27 mouse cellular contexts compared by ENCODE assay signal in genomic region chr11:120444106-120444505, GRCm38 (mm10). TPM values are rescaled to one million over a fixed set of nuclear protein-coding genes. Genes with fewer than 3 reads are reported as not detected.
"Had no signal": no experiment of that assay in that cellular context is flagged by ENCODE, and none has a peak within 500 bp of the region (broad histone marks: within the 10 kb centered on the region; RNA-seq: fewer than 3 reads in every experiment).

No protein-coding gene starts in this region.

- H3K27me3 ChIP-seq: limb, embryonic 15.5 days; liver, embryonic 13.5 days; midbrain, embryonic 12.5 days; midbrain, embryonic 15.5 days; neural tube, embryonic 15.5 days had no signal

- DNase-seq: kidney, adult 18-20 months; kidney, adult 9 months; kidney, postnatal 14 days; kidney, postnatal 4 days; left cerebral cortex, postnatal 4 days; liver, embryonic 13.5 days; lung, adult 2 months; lung, postnatal 14 days; lung, postnatal 4 days; right cerebral cortex, adult 18-20 months; right cerebral cortex, postnatal 14 days; right cerebral cortex, postnatal 4 days; thymus, adult 2 months; thymus, postnatal 14 days; thymus, postnatal 4 days had no signal

- H3K27ac ChIP-seq: limb, embryonic 15.5 days; liver, embryonic 13.5 days; midbrain, embryonic 12.5 days; midbrain, embryonic 15.5 days; neural tube, embryonic 12.5 days; neural tube, embryonic 15.5 days; stomach, postnatal 0 days had no signal

- H3K36me3 ChIP-seq: limb, embryonic 15.5 days; liver, embryonic 13.5 days; midbrain, embryonic 12.5 days; midbrain, embryonic 15.5 days; neural tube, embryonic 12.5 days; neural tube, embryonic 15.5 days had no signal

- H3K9me3 ChIP-seq: limb, embryonic 15.5 days; liver, embryonic 13.5 days; midbrain, embryonic 12.5 days; midbrain, embryonic 15.5 days; neural tube, embryonic 12.5 days; neural tube, embryonic 15.5 days had no signal

- H3K4me2 ChIP-seq: limb, embryonic 15.5 days; liver, embryonic 13.5 days; midbrain, embryonic 12.5 days; midbrain, embryonic 15.5 days; neural tube, embryonic 12.5 days; neural tube, embryonic 15.5 days had no signal

- H3K4me3 ChIP-seq: limb, embryonic 15.5 days; liver, embryonic 13.5 days; midbrain, embryonic 12.5 days; midbrain, embryonic 15.5 days; neural tube, embryonic 12.5 days; neural tube, embryonic 15.5 days had no signal

- H3K9ac ChIP-seq: limb, embryonic 15.5 days; liver, embryonic 13.5 days; midbrain, embryonic 12.5 days; midbrain, embryonic 15.5 days; neural tube, embryonic 12.5 days; neural tube, embryonic 15.5 days had no signal

- H3K4me1 ChIP-seq: limb, embryonic 15.5 days; midbrain, embryonic 12.5 days; midbrain, embryonic 15.5 days; neural tube, embryonic 12.5 days; neural tube, embryonic 15.5 days had no signal

- ATAC-seq: midbrain, embryonic 15.5 days had no signal

RNA-seq across cellular contexts. Expression of gene Tspan10, which starts 1.7 kb away (rescaled TPM):
- total RNA-seq: layer of hippocampus, adult 18-20 months; megakaryocyte progenitor cell, adult 5-6 weeks had no signal
- polyA plus RNA-seq: kidney, embryonic 16.5 days; liver, embryonic 13.5 days; liver, embryonic 16.5 days; lung, embryonic 16.5 days; midbrain, embryonic 12.5 days; midbrain, embryonic 15.5 days; neural tube, embryonic 15.5 days; stomach, embryonic 14.5 days; stomach, postnatal 0 days had no signal

RNA-seq across cellular contexts. Expression of gene Pde6g, which starts 9.2 kb away (rescaled TPM):
- polyA plus RNA-seq: midbrain, embryonic 12.5 days; stomach, embryonic 14.5 days had no signal
